Mouse (Mus musculus): Measurements from ENCODE around the gene Ackr2. TPM values are rescaled to one million over a fixed set of nuclear protein-coding genes. Genes with fewer than 3 reads are reported as not detected.

Ackr2 gene
- polyA plus RNA-seq, 1 experiment = not detected

- Histone ChIP-seq H3K27ac (ENCODE audit: insufficient read depth, low read depth, low read length) (no peak overlapping the region), H3K4me1 (ENCODE audit: control insufficient read depth, insufficient read depth, low read length) (no peaks in the 10 kb centered on the region), H3K4me3 (ENCODE audit: insufficient read depth, low read length) (no peak overlapping the region)
- no peak for TF ChIP-seq CTCF (IDR thresholded peaks at IDR 0.05; ENCODE audit: low read depth, low read length)
- no peak for TF ChIP-seq POLR2A (IDR thresholded peaks at IDR 0.05; ENCODE audit: borderline replicate concordance, low read depth, low read length)
Measured at GRCm38 (mm10) chr9:121948431-121948830, 50.3 kb downstream of the Ackr2 start.

GRCm38 (mm10) chr9:121950418-121951113 is 52.4 kb downstream of the Ackr2 start, which contains the start of gene Fam198a:
TSS of gene Fam198a (plus strand) at chr9:121950988.
- TF ChIP-seq CTCF (IDR thresholded peaks at IDR 0.05; ENCODE audit: low read depth, low read length) = no peak
- TF ChIP-seq POLR2A (IDR thresholded peaks at IDR 0.05; ENCODE audit: borderline replicate concordance, low read depth, low read length) = no peak
- Histone ChIP-seq H3K27ac (ENCODE audit: insufficient read depth, low read depth, low read length) (no peak within 1 kb of the TSS), H3K4me3 (ENCODE audit: insufficient read depth, low read length) (no peak within 1 kb of the TSS), H3K4me1 (ENCODE audit: control insufficient read depth, insufficient read depth, low read length) (no peaks in the 10 kb centered on the region)

GRCm38 (mm10) chr9:121951114-121951423 is 52.9 kb downstream of the Ackr2 start:
- TF ChIP-seq CTCF (IDR thresholded peaks at IDR 0.05; ENCODE audit: low read depth, low read length) (no peak), POLR2A (IDR thresholded peaks at IDR 0.05; ENCODE audit: borderline replicate concordance, low read depth, low read length) (no peak)
- Histone ChIP-seq H3K4me3 (ENCODE audit: insufficient read depth, low read length) (no peak overlapping the region), H3K4me1 (ENCODE audit: control insufficient read depth, insufficient read depth, low read length) (no peaks in the 10 kb centered on the region), H3K27ac (ENCODE audit: insufficient read depth, low read depth, low read length) (no peak overlapping the region)

- Histone ChIP-seq H3K4me1 (ENCODE audit: control insufficient read depth, insufficient read depth, low read length) (no peaks in the 10 kb centered on the region), H3K27ac (ENCODE audit: insufficient read depth, low read depth, low read length) (no peak overlapping the region), H3K4me3 (ENCODE audit: insufficient read depth, low read length) (no peak overlapping the region)
- TF ChIP-seq CTCF (IDR thresholded peaks at IDR 0.05; ENCODE audit: low read depth, low read length) (no peak), POLR2A (IDR thresholded peaks at IDR 0.05; ENCODE audit: borderline replicate concordance, low read depth, low read length) (no peak)
Measured at GRCm38 (mm10) chr9:121952596-121952995, 54.4 kb downstream of the Ackr2 start.

GRCm38 (mm10) chr9:121959966-121960635 is 61.9 kb downstream of the Ackr2 start:
- H3K4me1 ChIP-seq (ENCODE audit: control insufficient read depth, insufficient read depth, low read length) = no peaks in the 10 kb centered on the region
- no peak overlapping the region for H3K4me3 ChIP-seq (ENCODE audit: insufficient read depth, low read length)
- no peak overlapping the region for H3K27ac ChIP-seq (ENCODE audit: insufficient read depth, low read depth, low read length)
- TF ChIP-seq POLR2A (IDR thresholded peaks at IDR 0.05; ENCODE audit: borderline replicate concordance, low read depth, low read length) (no peak), CTCF (IDR thresholded peaks at IDR 0.05; ENCODE audit: low read depth, low read length) (no peak)

Other genes with a start within 250 kb of the Ackr2 start
- 9.3 and 14.2 TPM in 2 replicates for gene Sec22c, start 192.9 kb upstream of the Ackr2 start, polyA plus RNA-seq (2012; ENCODE audit: insufficient read depth, insufficient read length, missing spikeins)
- 27.5 and 34.0 TPM in 2 replicates for gene Ss18l2, start 188.0 kb upstream of the Ackr2 start, polyA plus RNA-seq (2012; ENCODE audit: insufficient read depth, insufficient read length, missing spikeins)
- 109 and 111 TPM in 2 replicates for gene Nktr, start 179.2 kb upstream of the Ackr2 start, polyA plus RNA-seq (2012; ENCODE audit: insufficient read depth, insufficient read length, missing spikeins)
- gene Zfp651, start 139.0 kb upstream of the Ackr2 start, polyA plus RNA-seq (2012; ENCODE audit: insufficient read depth, insufficient read length, missing spikeins) = 0.38 and 0.39 TPM in 2 replicates
- not detected in 2 replicates for gene Klhl40, start 120.7 kb upstream of the Ackr2 start, polyA plus RNA-seq (2012; ENCODE audit: insufficient read depth, insufficient read length, missing spikeins)
- not detected in 2 replicates for gene Hhatl, start 105.8 kb upstream of the Ackr2 start, polyA plus RNA-seq (2012; ENCODE audit: insufficient read depth, insufficient read length, missing spikeins)
- gene Ccdc13, start 58.9 kb upstream of the Ackr2 start, polyA plus RNA-seq (2012; ENCODE audit: insufficient read depth, insufficient read length, missing spikeins) = not detected in 2 replicates
- gene Higd1a, start 40.0 kb upstream of the Ackr2 start, polyA plus RNA-seq (2012; ENCODE audit: insufficient read depth, insufficient read length, missing spikeins) = 45.9 and 52.3 TPM in 2 replicates
- gene Cyp8b1, start 17.9 kb downstream of the Ackr2 start, polyA plus RNA-seq (2012; ENCODE audit: insufficient read depth, insufficient read length, missing spikeins) = not detected in 2 replicates
- not detected in 2 replicates for gene Fam198a, start 52.6 kb downstream of the Ackr2 start, polyA plus RNA-seq (2012; ENCODE audit: insufficient read depth, insufficient read length, missing spikeins)
- gene Pomgnt2, start 98.8 kb downstream of the Ackr2 start, polyA plus RNA-seq (2012; ENCODE audit: insufficient read depth, insufficient read length, missing spikeins) = 1.8 and 2.5 TPM in 2 replicates
- 22.6 and 26.1 TPM in 2 replicates for gene Snrk, start 218.9 kb downstream of the Ackr2 start, polyA plus RNA-seq (2012; ENCODE audit: insufficient read depth, insufficient read length, missing spikeins)

All from bone marrow macrophage, adult 2 months (primary cell).